Mouse (Mus musculus): ENCODE data around the gene Itsn1.

Gene Itsn1

DNA sequence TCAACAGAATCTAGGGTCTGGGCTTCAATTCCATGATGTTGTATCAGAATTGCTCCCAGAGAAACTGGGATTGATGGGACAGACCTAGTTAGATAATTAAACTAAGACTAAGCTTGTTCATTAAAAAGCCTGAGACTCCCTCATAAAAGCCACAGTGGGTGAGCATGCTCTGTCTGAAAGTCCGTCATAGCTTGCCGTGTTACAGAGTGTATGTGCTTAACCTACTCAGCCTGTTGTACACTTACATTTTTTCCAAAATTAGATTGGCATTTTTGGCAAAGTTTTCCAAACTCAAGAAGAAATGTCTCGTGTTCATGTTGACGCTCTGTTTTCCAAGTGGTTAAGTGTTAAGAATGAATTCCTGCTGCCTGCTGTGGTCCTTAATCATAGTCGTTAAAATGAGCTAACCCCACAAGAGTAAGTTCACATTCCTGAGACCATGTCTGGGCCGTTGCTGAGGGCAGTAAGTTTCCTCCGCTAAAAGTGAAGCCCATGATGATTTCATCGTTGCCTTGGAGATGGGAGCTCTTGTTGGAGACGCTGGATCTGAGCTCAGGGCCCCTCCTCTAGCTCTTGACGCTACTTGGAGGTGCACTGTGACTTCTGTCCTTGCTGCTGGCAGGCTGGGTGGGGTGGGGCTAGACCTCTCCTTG is 117.1 kb downstream of the Itsn1 start:
- DNase-seq (ENCODE audit: low spot score in 2 of 2) = no peak

DNA sequence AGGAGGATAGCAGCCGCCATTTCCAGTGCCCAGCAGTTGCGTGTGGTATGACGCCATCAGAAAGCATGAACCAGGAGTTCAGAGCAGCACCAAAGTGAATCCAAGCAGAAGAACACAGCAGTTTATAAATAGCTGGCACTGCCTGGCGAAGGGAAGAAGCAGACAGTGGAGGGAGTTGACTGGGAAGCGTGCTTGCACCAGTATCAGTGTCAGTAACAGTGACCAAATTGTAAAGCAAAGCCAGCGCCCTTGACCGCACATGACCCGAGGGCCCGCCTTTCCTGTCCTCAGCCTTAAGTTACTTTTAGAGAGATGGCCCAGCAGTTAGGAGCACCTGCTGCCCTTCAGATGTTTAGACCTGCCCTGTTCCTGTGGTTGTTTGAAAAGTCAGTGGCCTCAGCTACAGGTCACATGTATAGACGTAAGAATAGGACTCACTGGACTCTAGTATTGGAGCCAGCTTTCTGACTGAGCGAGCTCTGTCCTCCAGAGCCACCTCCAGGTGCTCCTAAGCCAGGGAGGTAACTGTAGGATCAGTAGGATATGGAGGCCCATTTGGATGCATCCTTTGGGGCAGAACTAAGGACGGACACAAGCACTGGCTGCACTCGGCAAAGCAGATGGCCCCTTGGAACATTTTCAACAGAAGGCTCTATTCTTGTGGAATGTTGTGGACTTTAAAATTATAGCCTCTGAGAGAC is 118.6 kb downstream of the Itsn1 start:
- no peak for DNase-seq (ENCODE audit: low spot score in 2 of 2)

DNA sequence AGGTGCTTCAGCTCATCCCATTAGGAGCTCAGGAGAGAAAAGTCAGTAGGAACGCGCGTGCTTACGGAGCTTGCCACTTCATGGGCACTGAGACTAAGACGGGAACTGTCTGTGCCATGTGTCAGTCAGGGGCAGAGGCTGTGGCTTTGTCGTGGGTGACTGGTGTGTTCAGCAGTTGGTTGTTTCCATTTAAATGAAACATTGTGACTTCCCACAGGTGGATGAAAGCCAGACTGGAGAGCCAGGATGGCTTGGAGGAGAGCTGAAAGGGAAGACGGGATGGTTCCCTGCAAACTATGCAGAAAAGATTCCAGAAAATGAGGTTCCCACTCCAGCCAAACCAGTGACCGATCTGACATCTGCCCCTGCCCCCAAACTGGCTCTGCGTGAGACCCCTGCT is 119.4 kb downstream of the Itsn1 start:
- no peak for DNase-seq (ENCODE audit: low spot score in 2 of 2)

DNA sequence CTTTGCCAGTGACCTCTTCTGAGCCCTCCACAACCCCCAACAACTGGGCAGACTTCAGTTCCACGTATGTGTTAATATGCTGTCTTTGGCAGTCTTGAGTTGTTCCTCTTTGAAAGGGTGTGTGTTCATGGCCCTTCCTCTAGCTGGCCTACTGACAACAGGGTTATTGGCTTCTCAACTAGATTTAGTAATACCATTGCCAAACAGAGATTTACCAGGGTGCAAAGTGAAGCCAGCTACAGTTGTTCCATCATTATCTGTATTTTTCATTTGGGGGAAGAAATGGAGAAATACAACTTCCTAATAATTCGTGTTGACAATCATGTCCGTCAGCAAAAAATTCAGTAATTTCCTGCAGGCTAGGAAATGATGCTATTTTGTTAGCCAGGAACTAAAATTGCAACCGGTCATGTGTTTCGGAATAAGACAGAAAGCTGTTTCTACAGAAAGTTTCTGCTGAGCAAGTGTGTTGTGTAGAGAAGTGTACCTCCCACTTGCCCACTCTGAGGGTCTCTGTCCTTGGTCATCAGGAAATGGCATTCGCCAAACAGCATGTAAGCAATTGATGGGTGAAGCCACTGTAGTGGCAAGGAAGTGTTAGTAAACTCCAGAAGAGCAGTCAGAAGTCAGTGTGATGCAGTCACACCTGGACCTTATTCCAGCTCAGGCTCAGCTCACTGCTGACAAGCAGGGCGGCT is 120.0 kb downstream of the Itsn1 start:
- DNase-seq (ENCODE audit: low spot score in 2 of 2) = no peak

DNA sequence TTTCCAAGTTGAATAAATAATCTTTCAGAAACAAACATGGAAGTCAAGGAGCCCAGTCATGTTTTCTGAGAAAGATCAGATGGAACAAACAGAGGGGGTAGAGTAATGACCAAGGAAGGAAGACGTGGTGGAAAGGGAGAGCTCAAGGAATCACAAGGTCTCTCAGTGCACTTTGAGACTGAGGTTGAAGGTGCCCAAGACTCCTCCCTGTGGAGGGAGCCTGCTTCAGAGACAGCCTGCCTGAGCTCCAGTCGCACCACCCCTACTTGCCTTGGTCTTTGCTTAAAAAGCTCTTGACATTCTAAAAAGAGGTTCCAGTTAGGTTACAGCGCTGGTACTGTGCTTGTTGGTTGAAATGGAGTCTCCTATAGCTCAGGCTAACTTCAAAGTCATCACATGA is 121.1 kb downstream of the Itsn1 start:
- DNase-seq (ENCODE audit: low spot score in 2 of 2) = no peak

DNA sequence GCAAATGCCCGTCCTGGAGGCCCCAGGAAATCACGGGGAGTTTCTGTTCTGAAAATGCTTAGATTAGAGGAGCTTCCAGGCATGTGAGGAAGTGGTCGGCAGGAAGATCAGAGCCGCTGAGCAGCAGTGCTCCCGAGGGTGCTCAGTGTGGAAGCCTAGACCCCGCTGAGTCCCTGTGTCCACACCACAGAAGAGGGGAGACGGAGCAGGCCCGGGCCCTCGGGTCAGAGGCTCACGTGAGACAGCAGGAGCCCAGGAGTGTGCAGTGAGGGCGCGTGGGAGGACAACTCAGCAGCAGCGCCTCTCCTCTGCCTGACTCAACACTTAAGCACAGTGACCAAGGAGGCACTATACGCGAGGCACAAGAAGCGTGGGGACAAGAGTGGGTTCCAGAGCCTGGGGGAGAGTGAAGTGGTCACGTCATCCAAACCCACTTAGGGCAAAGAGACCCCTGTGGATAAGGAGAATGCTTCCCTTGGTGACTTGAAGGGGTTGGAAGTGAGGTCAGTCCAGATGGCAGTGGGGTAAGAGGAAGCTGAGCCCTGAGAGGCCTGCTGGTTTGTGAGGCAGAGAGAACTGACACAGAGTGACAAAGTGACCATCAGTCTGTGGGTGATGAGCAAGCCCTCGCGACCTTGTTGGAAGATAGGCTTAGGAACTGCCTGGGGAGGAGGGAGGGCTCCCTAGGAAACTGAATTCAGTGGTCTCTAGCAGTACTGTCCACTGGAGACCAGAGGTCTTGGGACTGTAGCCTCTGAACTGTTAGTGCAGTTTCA is 122.6 kb downstream of the Itsn1 start:
- DNase-seq (ENCODE audit: low spot score in 2 of 2) = no peak

DNA sequence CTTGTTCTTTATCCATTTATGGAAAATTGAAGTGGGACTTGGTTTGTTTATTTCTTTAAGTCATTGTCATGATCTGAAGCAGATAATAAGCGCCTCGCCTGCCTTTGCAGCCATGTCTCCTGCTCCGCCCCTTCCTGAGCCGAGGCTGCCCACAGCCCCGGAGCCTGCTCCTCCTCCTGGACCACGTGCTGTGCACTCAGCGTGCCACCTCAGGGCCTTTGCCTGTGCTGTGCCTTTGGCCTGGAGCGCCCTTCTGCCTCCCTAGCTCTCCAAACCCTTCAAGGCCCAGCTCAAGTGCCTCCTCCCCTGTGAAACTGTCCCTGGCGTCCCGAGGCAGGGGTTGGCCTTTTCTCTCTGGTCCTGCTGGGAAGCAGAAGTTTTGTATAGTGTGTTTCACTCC is 123.7 kb downstream of the Itsn1 start:
- DNase-seq (ENCODE audit: low spot score in 2 of 2) = no peak

DNA sequence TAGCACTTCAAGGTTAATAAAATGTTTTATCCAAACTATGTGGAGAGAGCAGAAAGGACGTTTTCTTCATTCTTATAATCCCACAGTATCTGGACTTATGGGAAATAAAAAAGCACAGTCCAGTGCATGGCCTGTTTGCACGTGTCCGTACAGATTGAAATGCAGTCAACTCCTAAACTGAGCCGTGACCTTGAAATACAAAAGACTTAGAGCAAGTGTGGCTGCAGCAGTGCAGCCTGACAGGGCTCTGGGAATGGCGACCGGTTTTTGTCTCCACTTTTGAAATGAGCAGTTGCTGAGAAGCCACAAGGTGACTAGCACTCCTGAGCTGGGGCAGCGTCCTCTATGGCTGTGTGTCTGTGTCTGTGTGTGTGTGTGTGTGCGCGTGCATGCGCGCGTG is 124.1 kb downstream of the Itsn1 start:
- DNase-seq (ENCODE audit: low spot score in 2 of 2) = no peak

DNA sequence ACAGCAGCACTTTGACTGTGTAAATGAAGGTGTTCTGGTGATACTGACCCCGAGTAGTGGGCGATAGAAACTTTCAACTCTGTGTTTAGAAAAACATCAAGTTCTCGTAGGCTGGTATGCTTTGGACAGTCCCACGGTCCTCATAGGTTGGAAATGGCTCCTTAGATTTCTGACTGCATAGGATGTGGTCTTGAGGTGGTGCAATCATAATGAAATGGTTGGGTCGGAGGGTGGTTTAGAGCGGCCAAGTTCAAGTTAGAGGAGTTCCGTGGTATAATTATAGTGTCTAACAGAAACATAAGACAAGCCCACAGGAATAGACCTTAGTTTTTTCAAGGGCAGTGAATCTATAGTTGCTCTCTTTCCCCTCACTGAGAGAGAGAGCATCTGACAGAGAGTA is 129.6 kb downstream of the Itsn1 start:
- no peak for DNase-seq (ENCODE audit: low spot score in 2 of 2)

DNA sequence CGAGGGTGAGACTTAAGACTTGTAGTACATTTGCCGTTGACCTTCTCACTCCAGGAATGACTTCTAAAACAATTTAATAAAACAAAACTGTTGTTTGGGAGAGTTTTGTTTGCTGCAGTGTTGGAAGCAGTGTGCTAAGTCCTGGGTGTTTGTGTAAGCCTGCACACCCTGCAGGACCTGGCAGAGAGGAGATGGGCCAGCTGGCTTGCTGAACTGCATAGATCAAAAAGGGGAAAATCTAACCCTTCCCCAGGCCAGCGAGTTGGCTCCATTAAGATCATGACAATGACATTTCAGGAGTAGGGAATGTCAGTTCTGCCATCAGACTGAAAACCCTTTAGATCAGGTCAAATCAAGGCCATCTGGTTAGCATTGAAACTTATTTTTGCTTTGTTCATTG is 130.1 kb downstream of the Itsn1 start:
- DNase-seq (ENCODE audit: low spot score in 2 of 2) = no peak

DNA sequence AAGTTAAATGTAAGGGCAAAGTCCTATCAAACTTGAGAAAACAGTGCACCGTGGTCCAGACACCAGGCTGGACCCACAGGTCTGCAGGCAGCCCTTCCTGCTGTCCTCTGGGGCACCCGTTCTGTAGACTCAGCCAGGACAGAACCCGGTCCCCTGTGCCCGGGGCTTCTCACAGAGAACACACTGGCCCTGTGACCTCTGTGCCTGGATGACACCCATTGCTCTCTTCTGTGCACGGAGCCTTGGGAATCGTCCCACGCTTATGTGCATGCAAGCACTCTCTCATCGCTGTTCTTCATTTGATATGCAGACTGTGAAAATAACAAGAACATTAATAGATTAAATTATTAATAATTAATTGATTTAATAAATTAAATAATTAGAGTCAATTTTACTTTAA is 130.9 kb downstream of the Itsn1 start:
- DNase-seq (ENCODE audit: low spot score in 2 of 2) = no peak

DNA sequence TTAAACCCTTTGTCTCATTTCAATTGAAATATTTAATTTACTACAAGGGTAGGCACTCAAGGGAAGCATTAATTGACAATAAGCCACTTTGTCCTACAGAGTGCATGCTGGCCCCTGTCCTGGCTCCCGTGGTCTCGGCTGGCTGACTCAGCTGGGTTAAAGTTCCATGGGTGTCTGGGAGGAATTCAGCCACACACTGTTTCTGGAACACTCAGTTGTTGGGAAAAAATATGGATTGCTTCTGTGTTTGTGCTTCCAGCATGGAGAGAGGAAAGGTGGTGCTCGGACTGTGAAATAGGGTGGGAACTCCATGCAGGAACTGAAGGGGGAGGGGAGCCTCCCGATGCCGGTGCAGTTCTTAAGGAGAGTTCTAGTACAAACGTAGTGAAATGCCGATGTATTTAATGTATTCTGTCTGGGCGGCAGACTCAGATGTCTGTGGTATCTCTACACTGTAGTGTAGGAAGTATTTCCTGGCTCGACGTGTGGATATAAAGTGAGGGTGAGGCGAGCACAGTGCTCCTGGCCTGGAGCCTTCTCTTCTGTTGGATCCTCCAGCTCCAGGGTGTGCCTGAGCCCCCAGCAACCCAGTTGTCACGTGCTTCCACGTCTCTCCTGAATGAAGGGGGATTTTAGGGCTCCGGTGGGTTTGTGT is 131.5 kb downstream of the Itsn1 start:
- no peak for DNase-seq (ENCODE audit: low spot score in 2 of 2)

DNA sequence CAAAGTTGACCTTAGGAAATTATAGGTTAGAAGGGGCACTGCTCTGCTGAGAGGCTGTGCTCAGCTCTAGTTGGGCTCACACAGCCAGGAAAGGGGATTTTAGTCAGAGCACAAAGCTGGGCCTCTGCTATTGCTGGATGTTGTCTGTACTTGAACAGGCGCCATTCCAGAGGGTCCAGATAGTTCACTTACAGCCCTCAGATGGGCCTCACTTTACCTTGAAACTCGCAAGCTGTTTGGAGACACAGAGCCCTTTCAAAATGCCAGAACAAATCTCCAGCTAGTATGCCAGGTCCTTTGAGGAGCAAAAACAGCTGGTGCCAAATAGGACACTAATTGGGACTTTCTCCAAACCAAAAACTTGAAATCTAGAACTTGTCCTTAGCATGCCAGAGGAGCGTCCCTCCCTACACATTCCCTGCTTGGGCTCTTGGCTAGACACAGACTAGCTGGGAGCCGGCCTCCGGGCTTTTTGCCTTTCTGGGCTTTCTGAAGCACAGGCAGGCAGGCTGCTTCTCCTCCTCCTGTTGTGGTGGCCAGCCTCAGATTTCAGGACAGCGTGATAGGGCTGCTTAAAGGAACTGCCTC is 132.8 kb downstream of the Itsn1 start:
- DNase-seq (ENCODE audit: low spot score in 2 of 2) = no peak

DNA sequence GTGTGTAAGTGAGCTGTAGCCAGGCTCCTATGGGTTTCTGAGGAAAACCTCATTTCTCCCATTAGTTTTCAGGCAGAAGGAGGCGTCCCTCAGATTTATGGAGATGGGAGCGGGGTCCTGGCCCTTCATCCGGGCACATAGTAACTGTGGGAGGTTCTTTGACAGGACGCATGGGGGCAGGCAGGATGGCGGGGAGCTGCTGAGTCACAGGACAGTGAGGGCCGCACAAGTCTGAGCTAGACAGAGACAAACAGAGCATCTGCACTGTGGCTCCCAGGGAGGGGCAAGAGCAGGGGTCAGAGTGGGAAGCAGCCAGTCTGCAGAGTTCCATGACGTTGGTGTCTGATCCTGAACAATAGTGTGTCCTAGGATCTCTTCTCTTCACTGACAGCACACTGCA is 133.8 kb downstream of the Itsn1 start:
- no peak for DNase-seq (ENCODE audit: low spot score in 2 of 2)

DNA sequence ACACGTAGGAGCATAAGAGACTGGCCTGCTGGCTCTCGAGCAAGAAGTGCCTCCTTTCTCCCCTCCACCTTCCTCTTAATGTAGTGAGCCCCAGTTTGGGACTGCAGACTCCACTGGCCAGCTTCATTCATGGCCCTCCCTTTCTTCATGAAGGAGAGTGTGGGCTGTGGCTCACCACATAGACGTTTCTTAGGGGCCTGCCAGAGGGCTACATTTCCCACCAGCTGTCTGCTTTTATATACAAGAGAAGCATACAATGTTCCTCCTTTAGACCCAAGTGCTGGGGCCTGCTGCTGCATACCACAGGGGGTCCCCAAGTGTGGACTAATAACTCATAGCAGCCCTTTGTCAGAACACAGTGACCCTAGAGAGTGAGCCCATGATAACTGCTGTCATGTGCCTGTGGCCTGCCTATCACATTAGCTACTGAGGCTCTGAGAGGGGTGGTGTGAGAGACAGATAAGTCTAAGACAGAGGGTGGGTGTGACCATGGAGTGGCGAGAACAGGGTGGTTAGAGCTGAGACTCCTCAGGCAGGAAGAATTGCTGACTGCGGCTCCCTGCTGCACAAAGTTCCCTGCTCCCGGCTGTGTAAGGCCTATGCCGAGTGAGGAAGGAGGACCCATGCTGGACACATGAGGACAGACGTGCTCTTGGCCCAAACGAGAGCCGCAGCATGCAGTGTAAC is 135.7 kb downstream of the Itsn1 start:
- no peak for DNase-seq (ENCODE audit: low spot score in 2 of 2)

DNA sequence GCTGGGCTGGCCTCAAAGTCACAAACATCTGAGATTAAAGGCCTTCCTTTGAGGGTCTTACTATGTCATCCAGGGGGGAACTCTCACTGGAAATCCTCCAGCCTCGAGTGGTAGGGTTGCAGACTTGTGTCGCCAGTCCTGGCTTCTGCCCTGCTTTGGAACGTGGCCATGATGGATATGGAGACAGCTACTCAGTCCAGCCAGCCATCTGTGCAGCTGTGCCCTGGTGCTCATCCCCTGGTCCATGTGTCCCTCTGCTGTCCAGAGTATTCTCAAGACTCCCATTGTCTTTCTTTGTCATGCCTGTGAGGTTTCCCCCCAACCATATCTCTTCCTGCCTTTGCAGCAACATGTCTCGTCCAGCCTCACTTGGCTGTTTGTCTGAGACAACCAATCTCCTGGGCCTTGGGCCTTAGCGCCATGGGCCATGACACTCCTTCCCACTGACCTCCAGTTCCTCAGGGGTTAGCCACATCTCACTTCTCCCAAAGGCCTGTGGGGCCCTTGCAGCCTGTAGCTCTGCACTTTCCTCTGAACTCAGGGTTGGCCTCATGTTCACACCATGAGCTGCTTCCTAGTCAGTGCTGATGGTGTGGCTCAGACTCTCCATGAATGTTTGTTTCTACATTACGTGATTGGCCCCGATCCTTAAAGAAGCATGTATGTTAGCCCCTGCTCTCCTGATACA is 136.6 kb downstream of the Itsn1 start:
- DNase-seq (ENCODE audit: low spot score in 2 of 2) = no peak

DNA sequence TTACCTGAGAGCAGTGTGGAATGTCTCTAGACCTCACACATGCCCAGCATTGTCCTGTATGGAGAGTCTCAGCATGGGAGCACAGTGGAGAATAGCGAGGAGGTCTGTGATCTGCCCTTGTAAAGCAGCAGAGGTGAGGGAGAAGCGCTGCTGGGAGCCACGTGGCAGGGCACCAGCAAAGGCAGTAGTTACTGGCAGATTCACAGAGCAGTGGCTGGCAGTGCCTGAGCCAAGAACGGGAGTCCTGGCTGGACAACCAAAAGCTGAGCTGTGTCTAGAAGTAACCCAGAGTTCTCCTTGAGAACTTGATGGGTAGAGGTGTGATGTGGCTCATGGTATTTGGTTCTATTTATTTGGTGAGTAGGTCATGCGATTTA is 137.2 kb downstream of the Itsn1 start:
- no peak for DNase-seq (ENCODE audit: low spot score in 2 of 2)

DNA sequence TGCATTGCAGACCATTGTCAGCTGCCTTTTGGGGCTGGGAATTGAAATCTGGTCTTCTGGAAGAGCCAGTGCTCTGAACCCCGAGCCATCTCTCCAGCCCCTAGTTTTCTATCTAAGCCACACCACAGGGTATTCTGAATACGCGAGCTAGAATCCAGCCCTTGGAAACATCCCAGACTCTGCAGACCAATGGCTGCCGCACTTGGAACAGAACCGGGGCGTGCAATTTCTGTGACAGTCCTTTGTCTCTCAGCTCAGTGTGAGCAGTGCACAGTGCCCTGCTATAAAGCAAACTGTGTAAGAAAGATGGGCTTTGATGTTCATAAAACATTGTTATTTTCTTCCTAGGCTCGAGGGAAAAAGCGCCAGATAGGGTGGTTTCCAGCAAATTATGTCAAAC is 138.6 kb downstream of the Itsn1 start:
- no peak for DNase-seq (ENCODE audit: low spot score in 2 of 2)

DNA sequence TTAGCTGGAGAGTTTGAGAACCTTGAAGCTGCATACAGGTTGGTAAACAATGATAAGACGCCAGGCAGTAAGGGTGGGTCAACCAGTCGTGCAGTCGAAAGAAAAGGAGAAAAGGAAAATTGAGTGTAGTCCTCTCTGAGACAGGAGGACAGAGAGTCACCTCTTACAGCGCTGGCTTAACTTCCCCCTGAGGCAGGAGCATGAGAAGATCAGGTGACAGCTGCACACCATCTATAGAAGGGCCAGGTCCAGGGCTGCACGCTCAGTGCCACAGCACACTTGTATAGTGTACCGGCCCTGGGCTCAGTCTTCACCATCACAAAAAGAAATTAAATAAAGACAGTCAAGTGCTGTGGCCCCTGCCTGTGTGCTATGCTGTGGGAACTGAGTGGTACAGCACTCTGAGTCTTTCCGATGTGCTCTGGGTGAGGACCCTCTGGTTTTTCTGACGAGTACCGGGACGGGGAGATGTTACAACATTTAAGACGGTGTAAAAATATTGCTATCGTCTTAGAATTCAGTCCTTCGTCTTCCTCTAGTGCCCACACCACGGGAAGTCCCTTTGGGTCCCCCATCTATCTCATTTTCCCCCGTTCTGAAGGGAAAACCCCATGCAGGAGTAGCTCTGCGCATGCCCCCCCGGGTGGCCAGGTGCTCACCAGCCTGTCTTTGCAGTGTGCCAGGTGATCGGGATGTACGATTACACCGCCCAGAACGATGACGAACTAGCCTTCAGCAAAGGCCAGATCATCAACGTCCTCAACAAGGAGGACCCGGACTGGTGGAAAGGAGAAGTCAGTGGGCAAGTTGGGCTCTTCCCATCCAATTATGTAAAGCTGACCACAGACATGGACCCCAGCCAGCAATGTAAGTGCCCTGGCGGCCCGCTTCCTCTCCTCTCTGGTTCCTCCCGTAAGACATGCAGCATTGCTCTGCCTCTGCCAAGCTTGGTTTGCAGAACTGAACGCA is 140.1 kb downstream of the Itsn1 start:
- DNase-seq (ENCODE audit: low spot score in 2 of 2) = peak; percentile 39 to 68
